Mouse (Mus musculus) gastrocnemius, postnatal 36 days (tissue): Measurements from ENCODE around the gene Pycard. TPM values are rescaled to one million over a fixed set of nuclear protein-coding genes. Genes with fewer than 3 reads are reported as not detected.

ENCODE experiments used
- DNase-seq, 2 experiments: peaks; one replicate each; pipeline ENCODE4 v3.0.0; 2022
- intact Hi-C: fragments of 180-260 bp; cut with DNase I; formaldehyde crosslinking; loops from one replicate; pipeline ENCODE4 v1.15.1; 2025
- total RNA-seq, 2 experiments: library from RNA; stranded (reverse); gene quantifications; 2 replicates each; pipeline ENCODE4 v1.2.3; 2021

The Pycard gene
- total RNA-seq, 2 experiments from 2014 or later, result 1.2 to 1.6 TPM

DNA sequence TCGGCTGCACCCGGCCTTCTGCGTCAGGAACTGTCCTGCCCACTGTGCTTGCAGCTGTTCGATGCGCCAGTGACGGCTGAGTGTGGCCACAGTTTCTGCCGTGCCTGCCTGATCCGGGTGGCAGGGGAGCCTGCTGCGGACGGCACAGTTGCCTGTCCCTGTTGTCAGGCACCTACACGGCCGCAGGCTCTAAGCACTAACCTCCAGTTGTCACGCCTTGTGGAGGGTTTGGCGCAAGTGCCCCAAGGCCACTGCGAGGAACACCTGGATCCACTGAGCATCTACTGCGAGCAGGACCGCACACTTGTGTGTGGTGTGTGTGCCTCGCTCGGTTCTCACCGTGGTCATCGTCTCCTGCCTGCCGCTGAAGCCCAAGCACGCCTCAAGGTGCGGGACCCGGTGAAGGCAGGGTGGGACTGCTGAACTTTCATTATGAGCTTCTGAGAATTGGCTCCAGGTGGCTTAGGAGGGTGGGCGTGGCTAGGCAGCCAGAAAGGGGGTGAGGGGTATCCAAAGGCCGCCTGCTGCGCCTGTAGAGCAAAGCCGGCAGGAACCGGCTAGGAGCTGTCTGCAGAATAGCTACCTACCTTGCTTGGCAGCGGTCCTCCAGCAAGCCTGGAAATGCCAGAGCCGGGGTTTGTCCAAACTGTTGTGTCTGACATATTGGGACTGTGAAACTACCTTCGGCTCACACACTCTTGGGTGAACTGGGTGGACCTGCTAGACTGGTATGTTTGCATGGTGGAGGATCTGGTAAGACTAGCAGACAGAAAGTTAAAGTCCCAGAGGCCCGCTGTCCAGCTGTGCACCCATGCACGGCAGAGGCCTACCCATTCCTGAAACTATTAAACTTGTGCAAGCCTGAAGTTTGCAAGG lies 11.1 kb upstream of the Pycard start:
- intact Hi-C loops, result loop anchor here (5.0 kb wide), 1 partner anchor 203 kb away; the partner anchor contains the start of gene Cox6a2
- DNase-seq, result peak; percentile 36 to 42

DNA sequence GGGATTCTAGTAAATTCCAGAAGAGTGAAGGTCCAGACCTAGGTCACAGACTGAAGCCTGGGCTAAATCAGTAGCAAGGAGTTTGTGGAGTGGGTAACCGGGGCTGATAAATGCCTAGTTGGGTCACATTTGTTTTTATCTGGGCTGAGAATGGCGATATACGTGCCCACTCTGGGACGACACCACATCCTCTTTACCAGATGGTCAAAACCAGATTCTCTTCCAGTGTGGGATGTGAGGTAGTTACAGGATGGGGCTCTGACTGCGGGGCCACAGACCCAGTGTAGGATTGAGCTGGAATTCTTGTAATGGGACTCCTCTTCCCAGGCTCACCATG lies 10.5 kb upstream of the Pycard start:
- DNase-seq, result no peak

DNA sequence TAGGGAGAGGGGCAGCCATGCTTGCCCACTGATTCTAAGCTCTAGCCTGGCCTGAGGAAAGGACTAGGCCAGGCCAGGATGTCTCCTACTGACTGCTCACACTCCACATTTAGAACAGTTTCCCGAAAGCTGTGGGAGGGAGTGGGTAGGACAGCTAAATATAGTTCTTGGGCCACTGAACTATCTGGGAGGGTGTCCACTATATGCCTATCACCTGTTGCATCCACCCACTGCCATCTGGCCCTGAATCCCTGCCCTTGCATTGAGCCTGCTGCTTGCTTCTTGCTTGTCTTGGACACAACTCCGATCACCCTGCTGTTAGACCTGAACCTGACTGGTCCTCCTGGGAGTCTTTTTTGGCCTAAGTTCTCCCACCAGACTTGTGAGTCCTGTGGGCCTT lies 10.0 kb upstream of the Pycard start, which contains the start of gene Trim72:
Trim72 (plus strand) TSS at position 262 of the 400 bp plus-strand sequence.
- intact Hi-C loops, result no loop called here
- DNase-seq, result peak in 1 of 2 experiments; percentile 39

More for the DNA sequence above, 10.5 kb upstream of the Pycard start:
- intact Hi-C loops, result no loop called here

- no peak for DNase-seq
- intact Hi-C loops, result no loop called here
Measured at GRCm38 (mm10) chr7:128003098-128003497, 9.4 kb upstream of the Pycard start.

- DNase-seq, result no peak
- intact Hi-C loops, result no loop called here
Measured at GRCm38 (mm10) chr7:128000068-128000950, 6.6 kb upstream of the Pycard start.

GRCm38 (mm10) chr7:127999436-127999835 lies 5.8 kb upstream of the Pycard start:
- intact Hi-C loops, result no loop called here
- DNase-seq, result no peak

DNA sequence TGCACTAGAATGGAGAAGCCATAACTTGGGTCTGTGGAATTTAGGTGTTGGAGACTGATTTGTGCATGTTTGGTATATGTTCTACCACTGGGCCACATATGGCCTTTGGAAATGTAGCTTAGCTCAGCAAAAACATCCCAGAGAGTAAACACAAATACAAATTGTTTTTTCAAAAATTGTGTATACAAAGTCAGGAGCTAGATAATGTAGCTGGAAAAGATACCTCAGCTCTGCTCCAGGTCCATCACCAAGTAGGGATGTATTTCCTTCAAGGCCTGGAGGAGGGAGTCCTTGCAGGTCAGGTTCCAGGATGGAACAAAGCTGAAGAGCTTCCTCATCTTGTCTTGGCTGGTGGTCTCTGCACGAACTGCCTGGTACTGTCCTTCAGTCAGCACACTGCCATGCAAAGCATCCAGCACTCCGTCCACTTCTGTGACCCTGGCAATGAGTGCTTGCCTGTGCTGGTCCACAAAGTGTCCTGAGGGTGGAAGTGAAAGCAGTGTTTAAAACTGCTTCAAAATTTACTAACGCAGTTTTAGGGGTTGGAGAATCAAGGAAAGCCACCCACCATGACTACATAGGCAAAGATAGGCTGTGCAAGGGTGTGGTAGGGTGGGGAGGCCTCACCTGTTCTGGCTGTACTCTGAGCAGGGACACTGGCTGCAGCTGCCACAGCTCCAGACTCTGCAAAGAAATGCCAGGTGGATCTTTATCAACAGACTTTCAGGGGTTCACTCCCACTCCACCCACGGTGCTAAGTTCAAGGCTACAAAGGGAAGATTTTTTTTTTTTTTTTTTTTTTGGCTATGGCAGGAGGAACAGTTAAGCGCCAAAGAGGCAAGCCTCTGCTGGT lies 953 bp downstream of the Pycard start:
- intact Hi-C loops, result no loop called here
- DNase-seq, result no peak

GRCm38 (mm10) chr7:127991643-127992487 lies 1.8 kb downstream of the Pycard start:
- peak; percentile 41 to 57 for DNase-seq
- intact Hi-C loops, result no loop called here

DNA sequence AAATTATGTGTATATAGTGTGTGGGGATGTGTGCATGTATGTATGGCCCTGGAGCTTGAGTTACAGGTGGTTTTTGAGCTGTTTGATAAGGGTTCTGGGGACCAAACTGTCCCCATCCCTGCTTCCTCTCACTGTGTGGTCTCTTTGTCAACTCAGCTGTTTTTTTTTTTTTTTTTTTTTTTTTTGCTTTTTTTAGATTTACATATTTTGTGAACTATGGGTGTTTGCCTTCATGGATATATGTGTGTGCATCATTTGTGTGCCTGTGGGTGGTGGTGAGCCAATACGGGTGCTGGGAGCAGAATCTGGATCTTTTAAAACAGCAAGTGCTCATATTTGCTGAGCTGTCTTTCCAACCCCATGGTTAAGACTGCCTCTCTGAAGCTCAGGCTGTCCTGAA lies 4.8 kb downstream of the Pycard start:
- intact Hi-C loops, result no loop called here
- DNase-seq, result no peak

GRCm38 (mm10) chr7:127980606-127981005 lies 13.1 kb downstream of the Pycard start:
- no peak for DNase-seq
- intact Hi-C loops, result no loop called here

- no peak for DNase-seq
- intact Hi-C loops, result no loop called here
Measured at GRCm38 (mm10) chr7:127978856-127979255, 14.8 kb downstream of the Pycard start.

DNA sequence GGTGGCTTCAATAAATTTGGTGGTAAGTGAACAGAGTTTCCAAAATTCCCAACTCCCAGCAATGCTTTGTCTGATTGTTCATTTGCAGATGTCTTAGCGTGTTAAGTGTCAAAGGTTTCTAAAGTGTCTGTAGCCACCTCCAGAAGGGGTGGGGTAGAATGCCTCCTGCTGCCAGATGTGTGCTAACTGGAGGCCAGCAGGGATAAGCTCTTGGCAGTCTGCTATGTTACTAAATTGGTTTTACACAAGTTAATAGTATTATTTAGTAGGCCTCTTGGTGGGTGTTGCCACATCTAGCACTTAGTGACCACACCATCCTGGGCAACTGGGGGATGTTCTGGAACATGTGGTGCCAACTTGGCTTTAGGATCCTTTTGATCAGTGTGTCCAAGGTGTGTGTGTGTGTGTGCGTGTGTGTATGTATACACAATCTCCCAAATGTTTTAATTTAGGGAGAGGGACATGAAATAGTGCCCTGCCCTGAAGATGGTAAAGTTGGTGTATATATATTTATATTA lies 19.2 kb downstream of the Pycard start:
- intact Hi-C loops, result no loop called here
- DNase-seq, result no peak

GRCm38 (mm10) chr7:127967922-127968828 lies 25.5 kb downstream of the Pycard start:
- intact Hi-C loops, result no loop called here
- peak; percentile 71 to 78 for DNase-seq

DNA sequence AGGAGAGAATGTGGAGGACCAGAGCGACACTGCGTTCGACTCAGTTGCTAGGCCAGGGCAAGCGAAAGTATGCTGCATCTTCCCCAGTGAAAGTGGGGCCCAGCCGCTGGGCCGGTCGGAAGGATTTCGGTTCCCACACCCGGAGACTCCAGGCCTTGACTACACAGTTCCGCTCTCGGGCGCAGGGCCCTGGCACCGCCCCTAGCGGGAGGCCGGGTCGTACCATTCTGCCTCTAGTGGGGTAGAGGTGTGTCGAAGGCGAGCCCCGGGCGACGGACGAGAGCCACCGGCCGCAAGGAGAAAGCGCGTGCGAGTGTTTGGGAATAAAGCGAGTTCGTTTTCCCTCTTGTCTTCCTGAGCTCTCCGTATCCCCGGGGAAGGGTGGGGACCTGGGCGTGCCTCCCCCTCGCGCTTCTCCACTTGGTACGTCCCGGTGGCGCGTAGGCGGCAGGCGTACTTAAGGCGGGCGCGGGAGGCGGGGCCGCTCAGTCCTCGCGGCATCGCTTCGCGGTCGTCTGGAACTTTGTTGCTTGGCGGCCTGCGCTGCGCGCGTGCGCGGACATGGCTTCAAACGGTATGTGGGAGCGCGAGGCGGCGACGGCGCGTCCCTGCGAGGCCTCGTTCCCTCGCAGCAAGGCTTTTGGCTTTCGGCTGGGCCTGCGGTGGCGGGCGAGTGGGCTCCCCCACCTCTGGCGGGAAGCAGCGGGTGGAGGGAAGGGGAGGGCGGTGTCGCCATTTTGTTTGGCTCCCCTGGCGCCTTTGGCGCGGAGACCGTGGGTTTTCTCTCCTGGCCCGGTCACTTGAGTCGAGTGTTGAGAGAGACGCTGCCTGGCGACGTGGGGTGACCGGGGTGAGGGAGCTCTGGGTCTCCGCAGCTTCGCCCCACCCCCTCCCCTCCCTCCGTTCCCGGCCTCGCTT lies 26.4 kb downstream of the Pycard start, which contains the start of gene Fus:
Fus (plus strand) TSS at position 454 of the 918 bp plus-strand sequence.
- intact Hi-C loops, result no loop called here

DNA sequence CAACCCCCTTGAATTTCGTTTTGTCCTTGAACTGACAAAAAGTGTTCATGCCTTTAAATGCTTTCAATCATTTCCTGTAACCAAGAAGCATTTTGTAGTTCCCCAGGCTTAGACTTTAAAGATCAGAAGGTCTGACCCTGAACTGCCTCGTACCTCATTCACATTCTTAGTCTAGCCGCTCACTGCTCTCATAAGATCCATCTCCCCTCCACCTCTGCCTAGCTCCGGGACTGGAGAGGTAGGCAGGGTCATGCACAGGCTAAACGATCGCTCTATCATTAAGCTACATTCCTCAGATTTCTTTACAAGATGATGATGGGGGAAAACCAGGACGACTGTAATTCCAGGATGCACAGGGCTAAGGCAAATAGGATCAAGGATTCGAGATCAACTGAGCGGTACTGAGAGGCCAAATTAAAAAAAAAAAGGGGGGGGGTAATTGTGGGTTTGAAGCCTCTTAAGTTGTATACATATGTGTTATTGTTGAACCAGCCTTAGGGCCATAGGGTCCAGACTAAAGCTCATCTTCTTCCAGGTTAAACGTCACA lies 27.2 kb downstream of the Pycard start:
- intact Hi-C loops, result no loop called here
- no peak for DNase-seq

More for the DNA sequence above, 26.4 kb downstream of the Pycard start, which contains the start of gene Fus:
- peak; percentile 93 to 97 for DNase-seq

DNA sequence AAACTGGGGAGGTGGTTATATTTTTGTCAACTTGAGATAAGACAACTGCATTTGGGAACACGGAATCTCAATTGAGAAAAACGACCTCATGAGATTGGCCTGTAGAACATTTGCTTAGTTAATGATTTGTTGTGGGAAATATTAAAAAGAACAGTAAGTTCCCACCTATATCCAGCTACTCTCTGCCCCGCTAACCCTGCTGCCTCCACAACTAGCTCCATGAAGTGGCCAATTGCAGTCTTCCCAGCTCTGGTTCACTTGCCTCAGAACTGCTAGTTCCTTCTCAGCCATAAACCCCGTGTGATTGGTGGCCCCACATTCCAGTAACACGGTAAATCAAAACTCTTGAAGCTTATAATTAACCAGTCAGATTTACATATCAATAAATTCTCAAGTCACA lies 34.3 kb downstream of the Pycard start:
- intact Hi-C loops, result no loop called here
- DNase-seq, result no peak
